Mouse (Mus musculus) ES-Bruce4 (cell line): ENCODE measurements around the gene Tgfbi.

Experiments
- CTCF ChIP-seq: IDR thresholded peaks from one replicate; pipeline ENCODE4 v1.8.1; 2011; ENCODE audit warnings: low read depth, low read length
- EP300 ChIP-seq: IDR thresholded peaks from 2 replicates; pipeline ENCODE4 v1.6.1; 2011; ENCODE audit warnings: low read depth, low read length; ENCODE audit not compliant: insufficient read depth
- POLR2A ChIP-seq: IDR thresholded peaks from one replicate; pipeline ENCODE4 v1.8.1; 2011; ENCODE audit warnings: low read length; ENCODE audit not compliant: insufficient read depth

GRCm38 (mm10) chr13:56607225-56607624 is 2.1 kb upstream of the Tgfbi start:
- TF ChIP-seq EP300: no peak
- TF ChIP-seq POLR2A: no peak
- TF ChIP-seq CTCF: no peak
